Mouse (Mus musculus) heart, adult 2 months (tissue): ENCODE results near the gene Tmem179. TPM values are rescaled to one million over a fixed set of nuclear protein-coding genes. Genes with fewer than 3 reads are reported as not detected.
A peak's percentile ranks its signal among the peaks of the same experiment; 100 is the strongest.

Experiments
- DNase-seq, 2 experiments: peaks; one replicate each; pipeline ENCODE4 v3.0.0; 2021
- H3K27ac ChIP-seq: fragments of 200-600 bp; 2 replicates; pipeline ENCODE4 v1.8.1; 2022
- H3K27me3 ChIP-seq: fragments of 200-500 bp; 2 replicates; pipeline ENCODE4 v1.6.1; 2012; ENCODE audit warnings: mild to moderate bottlenecking, low read length, inconsistent platforms, mixed read lengths; ENCODE audit not compliant: control insufficient read depth, insufficient read depth
- H3K36me3 ChIP-seq: fragments of 200-500 bp; 2 replicates; pipeline ENCODE4 v1.6.1; 2012; ENCODE audit warnings: low read length, inconsistent platforms; ENCODE audit not compliant: control insufficient read depth, insufficient read depth
- H3K4me1 ChIP-seq: fragments of 200-500 bp; 2 replicates; pipeline ENCODE4 v1.6.1; 2011; ENCODE audit warnings: low read length; ENCODE audit not compliant: control insufficient read depth, insufficient read depth
- H3K4me3 ChIP-seq: fragments of 200-600 bp; 2 replicates; pipeline ENCODE4 v1.8.1; 2022
- H3K79me2 ChIP-seq: fragments of 200-500 bp; replicated peaks from 2 replicates; pipeline ENCODE4 v1.6.1; 2012; ENCODE audit warnings: mild to moderate bottlenecking, inconsistent platforms, low read length, moderate library complexity, mixed read lengths; ENCODE audit not compliant: control insufficient read depth, insufficient read depth
- H3K9ac ChIP-seq: fragments of 200-500 bp; 2 replicates; pipeline ENCODE4 v1.6.1; 2012; ENCODE audit warnings: low read depth, mild to moderate bottlenecking, control low read depth, inconsistent platforms, low read length, mixed read lengths
- CTCF ChIP-seq: fragments of 200-600 bp; IDR thresholded peaks from 2 replicates; pipeline ENCODE4 v1.8.1; 2022; ENCODE audit warnings: antibody characterized with exemption, mild to moderate bottlenecking, moderate library complexity
- EP300 ChIP-seq: fragments of 200-500 bp; IDR thresholded peaks from 2 replicates; pipeline ENCODE4 v1.6.1; 2011; ENCODE audit warnings: low read depth, low read length, control low read depth; ENCODE audit not compliant: insufficient read depth
- POLR2A ChIP-seq: fragments of 200-500 bp; IDR thresholded peaks from 2 replicates; pipeline ENCODE4 v1.6.1; 2011; ENCODE audit warnings: mild to moderate bottlenecking, low read depth, low read length, control low read depth; ENCODE audit not compliant: insufficient read depth
- WGBS: fragments of 180-500 bp; shearing (Covaris S2); methylation state at CpG from one replicate; pipeline ENCODE4 v1.1.7; 2018; 5-methylcytosine and 5-hydroxymethylcytosine counted together
- intact Hi-C: fragments of 180-260 bp; cut with DNase I; formaldehyde crosslinking; loops from one replicate; pipeline ENCODE4 v1.15.1; 2025
- polyA plus RNA-seq: library from polyadenylated mRNA; depleted of rRNA; stranded (reverse); fragments of >200 nt; gene quantifications from 2 replicates; pipeline ENCODE4 v1.2.3, GENCODE M21; 2012
- total RNA-seq, 2 experiments: library from RNA; stranded (reverse); gene quantifications; 2 replicates each; pipeline ENCODE4 v1.2.3; 2021

The Tmem179 gene
- total and polyA plus RNA-seq, 3 experiments, result 0.62 TPM; not detected in 2

DNA sequence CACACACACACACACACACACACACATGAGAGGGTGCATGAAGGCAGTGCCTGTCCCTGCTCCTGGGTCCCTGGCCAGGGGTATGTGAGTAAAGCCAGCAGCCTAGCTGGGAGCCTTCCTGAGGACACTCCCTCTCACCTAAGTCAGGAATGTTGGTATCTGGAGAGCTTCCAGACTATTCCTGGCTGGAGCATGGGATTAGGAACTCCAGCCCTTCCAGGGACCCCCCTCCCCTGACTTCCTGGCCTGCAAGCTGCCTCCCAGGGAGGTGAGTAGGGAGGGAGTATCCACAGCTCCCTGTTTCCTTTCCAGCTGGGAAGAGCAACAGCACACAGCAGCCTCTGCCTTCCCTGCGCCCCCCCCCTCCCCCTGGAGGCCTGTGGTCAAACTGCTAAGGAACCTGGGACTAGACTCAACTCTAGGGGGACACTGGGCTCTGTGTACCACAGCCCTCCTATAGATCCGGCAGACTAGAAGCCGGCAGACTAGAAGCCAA lies 26.1 kb downstream of the Tmem179 start:
- Histone ChIP-seq H3K79me2 (no peaks in the 10 kb centered on the region), H3K36me3 (peaks cover 2% of the 10 kb centered on the region; the same call in 1 of the 2 replicates), H3K9ac (peak overlapping the region; percentile 53), H3K27me3 (no peaks in the 10 kb centered on the region), H3K4me1 (peaks cover 39% of the 10 kb centered on the region), H3K27ac (peak overlapping the region; percentile 91), H3K4me3 (peak overlapping the region; percentile 46)
- 7% methylated on average over 3 of the region's 3 CpGs for WGBS
- peak; percentile 74 to 86 for DNase-seq
- peak; percentile 97; the same call in 1 of the 2 replicates for TF ChIP-seq EP300
- peak; percentile 59 for TF ChIP-seq CTCF
- peak; percentile 51 for TF ChIP-seq POLR2A
- intact Hi-C loops, result loop anchor here (2.0 to 5.0 kb wide), 3 partner anchors 26 to 127 kb away; partner anchors contain the start of genes Inf2 and Tmem179

DNA sequence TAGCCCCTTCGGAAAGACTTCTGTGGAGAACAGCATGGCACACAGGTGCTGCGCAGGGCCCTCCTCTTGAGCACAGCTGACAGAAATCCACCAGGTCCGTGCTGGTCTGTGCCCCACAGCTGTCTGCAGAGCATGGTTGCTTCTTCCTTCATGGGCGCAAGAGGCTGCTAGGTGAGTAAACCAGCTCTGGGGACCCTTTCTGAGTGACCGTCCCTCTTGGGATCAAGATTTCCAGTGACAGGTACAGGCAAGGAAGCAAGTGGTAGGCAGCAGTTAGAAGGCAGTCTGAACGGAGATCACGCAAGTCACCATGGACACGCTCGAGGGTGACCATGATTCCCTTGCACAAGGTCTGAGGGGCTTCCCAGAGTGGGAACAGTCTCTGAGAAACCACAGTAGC lies 27.0 kb downstream of the Tmem179 start:
- DNase-seq, result no peak
- intact Hi-C loops, result no loop called here
- Histone ChIP-seq H3K36me3 (peaks cover 2% of the 10 kb centered on the region; the same call in 1 of the 2 replicates), H3K27ac (peak overlapping the region; percentile 91), H3K4me3 (no peak overlapping the region), H3K79me2 (no peaks in the 10 kb centered on the region), H3K27me3 (no peaks in the 10 kb centered on the region), H3K9ac (no peak overlapping the region), H3K4me1 (peaks cover 39% of the 10 kb centered on the region)
- 92% methylated on average over 9 of the region's 9 CpGs for WGBS
- TF ChIP-seq EP300, result 0 out of 2 replicates have a peak, but pooled peaks have one; percentile 3
- no peak for TF ChIP-seq CTCF
- 0 out of 2 replicates have a peak, but pooled peaks have one; percentile 3 for TF ChIP-seq POLR2A

- Histone ChIP-seq H3K79me2 (no peaks in the 10 kb centered on the region), H3K4me3 (no peak within 1 kb of the TSS), H3K27ac (peak within 1 kb of the TSS; percentile 91), H3K4me1 (peaks cover 39% of the 10 kb centered on the region), H3K36me3 (peaks cover 2% of the 10 kb centered on the region; the same call in 1 of the 2 replicates), H3K9ac (peak within 1 kb of the TSS; percentile 25), H3K27me3 (no peaks in the 10 kb centered on the region)
- DNase-seq, result peak; percentile 44 to 65
- TF ChIP-seq CTCF (no peak), EP300 (0 out of 2 replicates have a peak, but pooled peaks have one; percentile 29), POLR2A (no peak)
- 48% methylated on average over 8 of the region's 8 CpGs for WGBS
- intact Hi-C loops, result no loop called here
These were observed 27.4 kb downstream of the Tmem179 start, which contains the start of gene A530016L24Rik for GRCm38 (mm10) chr12:112489134-112489533. Gene A530016L24Rik (plus strand): TSS chr12:112489448.

DNA sequence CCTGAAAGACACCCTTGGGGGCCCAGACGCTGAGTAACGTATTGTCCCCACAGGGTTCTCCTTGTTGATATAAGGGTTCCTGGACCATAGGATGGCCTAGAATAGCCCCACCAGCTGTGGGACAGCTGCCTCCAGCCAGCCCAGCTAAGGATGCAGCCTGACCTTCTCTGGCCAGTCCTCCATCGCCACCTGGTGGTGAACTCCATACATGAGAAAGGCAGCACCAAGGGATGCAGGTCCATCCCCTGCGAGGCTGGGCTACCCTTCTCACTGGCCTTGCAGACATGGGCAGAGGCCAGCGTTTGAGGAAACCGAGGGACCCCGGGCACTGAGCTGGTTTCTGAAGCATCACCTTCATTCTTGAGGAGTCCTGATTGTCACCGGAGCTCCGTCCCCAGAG lies 42.8 kb downstream of the Tmem179 start:
- no peaks in the 10 kb centered on the region for H3K27me3 ChIP-seq
- no peak overlapping the region for H3K9ac ChIP-seq
- no peak overlapping the region for H3K27ac ChIP-seq
- no peaks in the 10 kb centered on the region for H3K36me3 ChIP-seq
- H3K79me2 ChIP-seq, result no peaks in the 10 kb centered on the region
- DNase-seq, result peak; percentile 84 to 89
- TF ChIP-seq POLR2A, result no peak
- peak; percentile 99 for TF ChIP-seq CTCF
- TF ChIP-seq EP300, result peak; percentile 92
- H3K4me1 ChIP-seq, result no peaks in the 10 kb centered on the region
- H3K4me3 ChIP-seq, result no peak overlapping the region
- 14% methylated on average over 9 of the region's 9 CpGs for WGBS
- intact Hi-C loops, result loop anchor here (1.0 kb wide), 4 partner anchors 62 to 360 kb away; no protein-coding TSS in a partner anchor

GRCm38 (mm10) chr12:112470216-112470615 lies 46.3 kb downstream of the Tmem179 start:
- H3K36me3 ChIP-seq, result no peaks in the 10 kb centered on the region
- no peak overlapping the region for H3K9ac ChIP-seq
- no peak overlapping the region for H3K4me3 ChIP-seq
- DNase-seq, result no peak
- H3K27me3 ChIP-seq, result no peaks in the 10 kb centered on the region
- WGBS, result 83% methylated on average over 5 of the region's 5 CpGs
- no peak overlapping the region for H3K27ac ChIP-seq
- intact Hi-C loops, result no loop called here
- no peaks in the 10 kb centered on the region for H3K4me1 ChIP-seq
- TF ChIP-seq EP300 (no peak), POLR2A (no peak), CTCF (no peak)
- no peaks in the 10 kb centered on the region for H3K79me2 ChIP-seq

DNA sequence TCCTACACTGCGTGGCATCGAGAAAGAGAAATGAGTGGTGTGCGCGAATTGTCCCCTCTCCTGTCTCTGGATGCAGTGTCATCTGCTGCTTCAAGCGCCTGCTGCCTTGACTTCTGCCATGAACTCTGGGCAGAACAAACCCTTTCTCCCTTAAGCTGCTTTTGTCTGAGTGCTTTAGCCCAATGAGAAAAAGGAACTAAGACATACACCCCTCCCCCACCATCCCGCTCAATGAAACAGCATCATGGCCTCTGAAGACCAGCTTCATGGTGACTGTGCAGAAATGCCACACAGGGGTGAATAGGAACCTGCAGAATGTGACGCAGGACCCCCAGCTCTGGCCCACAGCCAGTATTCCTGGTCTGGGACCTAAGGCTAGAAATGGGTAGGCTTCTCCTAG lies 47.2 kb downstream of the Tmem179 start:
- Histone ChIP-seq H3K9ac (no peak overlapping the region), H3K79me2 (no peaks in the 10 kb centered on the region), H3K36me3 (no peaks in the 10 kb centered on the region), H3K27me3 (no peaks in the 10 kb centered on the region), H3K27ac (no peak overlapping the region), H3K4me1 (no peaks in the 10 kb centered on the region), H3K4me3 (no peak overlapping the region)
- TF ChIP-seq POLR2A (no peak), CTCF (no peak), EP300 (no peak)
- no peak for DNase-seq
- intact Hi-C loops, result no loop called here
- WGBS, result 93% methylated on average over 7 of the region's 7 CpGs
